Mouse (Mus musculus): Measurements from ENCODE around the gene Brip1. TPM values are rescaled to one million over a fixed set of nuclear protein-coding genes. Genes with fewer than 3 reads are reported as not detected.
A peak's percentile ranks its signal among the peaks of the same experiment; 100 is the strongest.
"Not testable (repeated sequence)": the region's sequence is repeated elsewhere in the genome, so short reads cannot be mapped to it uniquely, and the experiment has no call there.

Gene Brip1
- polyA plus RNA-seq, 1 experiment from 2014 or later: 14.8 TPM

DNA sequence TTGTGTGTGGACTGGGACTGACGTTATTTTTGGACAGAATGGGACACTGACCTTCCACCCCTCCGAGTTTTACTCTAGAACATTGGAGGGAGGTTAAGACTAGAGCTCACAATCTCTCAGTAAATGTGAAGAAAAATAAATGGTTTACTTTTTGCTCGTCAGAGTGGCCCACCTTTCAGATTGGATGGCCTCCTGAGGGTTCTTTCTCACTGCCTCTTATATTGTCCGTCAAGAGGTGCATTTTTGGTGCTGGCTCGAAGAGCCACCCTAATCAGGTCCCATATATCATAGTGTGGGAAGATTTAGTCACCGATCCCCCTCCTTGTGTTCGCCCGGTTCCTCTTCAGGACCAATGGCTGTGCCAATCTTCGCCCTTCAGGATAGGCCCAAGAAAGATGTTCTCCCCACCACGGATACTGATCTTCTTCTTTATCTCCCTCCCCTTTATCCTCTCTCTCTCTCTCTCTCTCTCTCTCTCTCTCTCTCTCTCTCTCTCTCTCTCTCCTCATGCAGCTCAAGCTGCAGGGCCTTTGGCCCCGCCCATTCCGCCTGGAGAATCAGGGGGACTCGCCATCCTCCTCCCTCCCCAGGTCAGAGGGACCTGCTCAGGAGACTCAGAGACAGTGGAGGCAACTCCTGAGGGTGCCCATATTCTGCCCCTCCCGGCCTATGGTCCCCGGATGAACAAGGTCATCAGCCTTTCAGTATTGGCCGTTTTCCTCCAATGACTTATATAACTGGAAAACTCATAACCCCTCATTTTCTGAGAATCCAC, 1.1 kb upstream of the Brip1 start:
- no peaks in the 10 kb centered on the region for H3K27me3 ChIP-seq (ENCODE audit: control insufficient read depth, insufficient read depth, low read length)
- peak overlapping the region; percentile 68 for H3K4me2 ChIP-seq (replicated peaks; ENCODE audit: low read depth, low read length)
- H3K27ac ChIP-seq (ENCODE audit: low read depth, low read length): peak overlapping the region; percentile 85
- H3K9me3 ChIP-seq (ENCODE audit: control insufficient read depth, low read length): peaks cover 9% of the 10 kb centered on the region
- H3K4me3 ChIP-seq (ENCODE audit: low read length): peak overlapping the region; percentile 86
- H3K9ac ChIP-seq (ENCODE audit: low read depth, low read length): peak overlapping the region; percentile 90
- 44% methylated on average over 16 of the region's 16 CpGs for WGBS
- 0 out of 2 replicates have a peak, but pooled peaks cover 7% of the 10 kb centered on the region for H3K4me1 ChIP-seq (ENCODE audit: control insufficient read depth, insufficient read depth, low read length)
- H3K36me3 ChIP-seq (ENCODE audit: control insufficient read depth, insufficient read depth, low read length): peaks cover 38% of the 10 kb centered on the region
- no peak for ATAC-seq (ENCODE audit: low FRiP score, low TSS enrichment)

GRCm38 (mm10) chr11:86200460-86201021, 452 bp downstream of the Brip1 start:
- Histone ChIP-seq H3K9me3 (ENCODE audit: control insufficient read depth, low read length) (peaks cover 9% of the 10 kb centered on the region), H3K4me2 (replicated peaks; ENCODE audit: low read depth, low read length) (peak overlapping the region; percentile 63), H3K9ac (ENCODE audit: low read depth, low read length) (peak overlapping the region; percentile 79), H3K4me1 (ENCODE audit: control insufficient read depth, insufficient read depth, low read length) (0 out of 2 replicates have a peak, but pooled peaks cover 7% of the 10 kb centered on the region), H3K36me3 (ENCODE audit: control insufficient read depth, insufficient read depth, low read length) (peaks cover 30% of the 10 kb centered on the region), H3K27ac (ENCODE audit: low read depth, low read length) (peak overlapping the region; percentile 89), H3K4me3 (ENCODE audit: low read length) (peak overlapping the region; percentile 86), H3K27me3 (ENCODE audit: control insufficient read depth, insufficient read depth, low read length) (no peaks in the 10 kb centered on the region)
- under 1% methylated on average over 15 of the region's 21 CpGs for WGBS
- ATAC-seq (ENCODE audit: low FRiP score, low TSS enrichment): peak; percentile 72

DNA sequence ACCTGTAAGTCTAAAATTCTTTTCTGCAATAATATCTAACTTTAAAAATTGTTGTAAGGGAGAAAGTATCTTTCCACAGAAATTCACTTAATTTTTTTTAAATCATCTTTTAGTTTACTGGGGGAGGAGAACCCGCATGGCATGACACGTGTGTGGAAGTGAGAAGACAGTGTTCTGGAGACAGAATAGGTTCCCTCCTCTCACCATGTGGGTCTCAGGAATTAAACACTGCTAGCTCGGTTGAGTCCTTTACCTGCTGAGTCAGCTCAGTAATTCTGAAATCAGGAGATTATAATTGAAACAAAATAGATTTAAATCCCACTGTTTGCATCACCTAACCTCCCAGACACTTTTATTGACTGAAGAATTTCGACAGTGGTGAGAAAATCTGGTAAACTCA, 1.3 kb downstream of the Brip1 start:
- ATAC-seq (ENCODE audit: low FRiP score, low TSS enrichment): no peak
- 0 out of 2 replicates have a peak, but pooled peaks cover 7% of the 10 kb centered on the region for H3K4me1 ChIP-seq (ENCODE audit: control insufficient read depth, insufficient read depth, low read length)
- peak overlapping the region; percentile 63 for H3K4me2 ChIP-seq (replicated peaks; ENCODE audit: low read depth, low read length)
- no peaks in the 10 kb centered on the region for H3K27me3 ChIP-seq (ENCODE audit: control insufficient read depth, insufficient read depth, low read length)
- H3K27ac ChIP-seq (ENCODE audit: low read depth, low read length): no peak overlapping the region
- H3K9ac ChIP-seq (ENCODE audit: low read depth, low read length): peak overlapping the region; percentile 79; the same call in 1 of the 2 replicates
- H3K4me3 ChIP-seq (ENCODE audit: low read length): peak overlapping the region; percentile 86
- WGBS: 51% methylated on average over 4 of the region's 4 CpGs
- H3K36me3 ChIP-seq (ENCODE audit: control insufficient read depth, insufficient read depth, low read length): peaks cover 25% of the 10 kb centered on the region
- H3K9me3 ChIP-seq (ENCODE audit: control insufficient read depth, low read length): peaks cover 8% of the 10 kb centered on the region

- H3K9ac ChIP-seq (ENCODE audit: low read depth, low read length); H3K27me3 ChIP-seq (ENCODE audit: control insufficient read depth, insufficient read depth, low read length); H3K9me3 ChIP-seq (ENCODE audit: control insufficient read depth, low read length); H3K4me1 ChIP-seq (ENCODE audit: control insufficient read depth, insufficient read depth, low read length); H3K27ac ChIP-seq (ENCODE audit: low read depth, low read length); H3K36me3 ChIP-seq (ENCODE audit: control insufficient read depth, insufficient read depth, low read length); H3K4me2 ChIP-seq (replicated peaks; ENCODE audit: low read depth, low read length); ATAC-seq (ENCODE audit: low FRiP score, low TSS enrichment); H3K4me3 ChIP-seq (ENCODE audit: low read length): not testable (repeated sequence)
- WGBS: 92% methylated on average over 7 of the region's 7 CpGs
Measured at GRCm38 (mm10) chr11:86185224-86185623, 15.8 kb downstream of the Brip1 start.

DNA sequence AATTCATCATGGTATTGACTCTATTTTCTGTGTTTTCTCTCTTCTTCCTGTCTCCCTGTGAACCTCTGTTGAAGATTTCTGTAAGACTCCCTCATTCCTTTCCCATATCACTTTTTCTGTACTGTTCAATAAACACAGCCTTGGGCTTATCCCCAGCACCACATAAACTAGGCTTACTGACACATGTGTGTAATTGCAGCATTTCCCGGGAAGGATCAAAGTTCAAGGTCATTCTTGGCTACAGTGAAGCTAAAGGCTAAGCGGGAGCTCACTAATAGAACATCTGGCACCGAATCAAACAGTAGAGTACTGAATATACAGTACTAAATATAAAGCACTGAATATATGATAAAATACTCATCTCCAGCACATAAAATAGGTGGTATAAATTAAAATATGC, 25.2 kb downstream of the Brip1 start:
- Histone ChIP-seq H3K4me2 (replicated peaks; ENCODE audit: low read depth, low read length) (no peak overlapping the region), H3K36me3 (ENCODE audit: control insufficient read depth, insufficient read depth, low read length) (no peaks in the 10 kb centered on the region), H3K4me1 (ENCODE audit: control insufficient read depth, insufficient read depth, low read length) (no peaks in the 10 kb centered on the region), H3K4me3 (ENCODE audit: low read length) (no peak overlapping the region), H3K9me3 (ENCODE audit: control insufficient read depth, low read length) (no peaks in the 10 kb centered on the region), H3K27ac (ENCODE audit: low read depth, low read length) (no peak overlapping the region), H3K27me3 (ENCODE audit: control insufficient read depth, insufficient read depth, low read length) (no peaks in the 10 kb centered on the region), H3K9ac (ENCODE audit: low read depth, low read length) (no peak overlapping the region)
- ATAC-seq (ENCODE audit: low FRiP score, low TSS enrichment): no peak
- WGBS: 69% methylated on average over 3 of the region's 3 CpGs

DNA sequence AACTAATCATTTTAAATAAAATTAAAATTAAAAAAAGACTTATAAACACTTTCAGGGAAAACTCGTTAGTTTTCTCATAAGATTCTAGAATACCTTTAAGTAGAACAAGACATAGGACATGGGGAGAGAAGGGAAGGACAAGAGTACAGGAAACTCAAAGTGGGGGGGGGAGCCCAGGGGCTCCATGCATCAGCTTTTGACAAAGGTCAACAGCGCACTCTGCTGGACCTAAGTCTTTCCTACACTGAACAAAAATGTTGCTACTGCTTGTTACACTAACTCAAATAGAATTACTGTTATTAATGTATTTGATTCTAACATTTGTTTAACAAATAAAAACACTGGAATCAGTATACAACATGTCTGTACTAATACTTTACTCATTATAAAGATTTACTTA, 26.8 kb downstream of the Brip1 start:
- Histone ChIP-seq H3K4me3 (ENCODE audit: low read length) (no peak overlapping the region), H3K27me3 (ENCODE audit: control insufficient read depth, insufficient read depth, low read length) (no peaks in the 10 kb centered on the region), H3K4me1 (ENCODE audit: control insufficient read depth, insufficient read depth, low read length) (no peaks in the 10 kb centered on the region), H3K4me2 (replicated peaks; ENCODE audit: low read depth, low read length) (no peak overlapping the region), H3K27ac (ENCODE audit: low read depth, low read length) (no peak overlapping the region), H3K36me3 (ENCODE audit: control insufficient read depth, insufficient read depth, low read length) (no peaks in the 10 kb centered on the region), H3K9ac (ENCODE audit: low read depth, low read length) (no peak overlapping the region), H3K9me3 (ENCODE audit: control insufficient read depth, low read length) (no peaks in the 10 kb centered on the region)
- no peak for ATAC-seq (ENCODE audit: low FRiP score, low TSS enrichment)
- 56% methylated on average over 2 of the region's 2 CpGs for WGBS

GRCm38 (mm10) chr11:86170743-86171142, 30.2 kb downstream of the Brip1 start:
- Histone ChIP-seq H3K36me3 (ENCODE audit: control insufficient read depth, insufficient read depth, low read length) (no peaks in the 10 kb centered on the region), H3K4me1 (ENCODE audit: control insufficient read depth, insufficient read depth, low read length) (no peaks in the 10 kb centered on the region), H3K4me2 (replicated peaks; ENCODE audit: low read depth, low read length) (no peak overlapping the region), H3K27me3 (ENCODE audit: control insufficient read depth, insufficient read depth, low read length) (no peaks in the 10 kb centered on the region), H3K4me3 (ENCODE audit: low read length) (no peak overlapping the region), H3K27ac (ENCODE audit: low read depth, low read length) (no peak overlapping the region), H3K9me3 (ENCODE audit: control insufficient read depth, low read length) (no peaks in the 10 kb centered on the region), H3K9ac (ENCODE audit: low read depth, low read length) (no peak overlapping the region)
- 92% methylated on average over 2 of the region's 2 CpGs for WGBS
- ATAC-seq (ENCODE audit: low FRiP score, low TSS enrichment): no peak

GRCm38 (mm10) chr11:86160251-86160650, 40.7 kb downstream of the Brip1 start:
- no peak overlapping the region for H3K9ac ChIP-seq (ENCODE audit: low read depth, low read length)
- ATAC-seq (ENCODE audit: low FRiP score, low TSS enrichment): no peak
- no peaks in the 10 kb centered on the region; the same call in 1 of the 2 replicates for H3K36me3 ChIP-seq (ENCODE audit: control insufficient read depth, insufficient read depth, low read length)
- no peaks in the 10 kb centered on the region for H3K9me3 ChIP-seq (ENCODE audit: control insufficient read depth, low read length)
- H3K4me2 ChIP-seq (replicated peaks; ENCODE audit: low read depth, low read length): no peak overlapping the region
- H3K4me3 ChIP-seq (ENCODE audit: low read length): no peak overlapping the region
- no peaks in the 10 kb centered on the region for H3K27me3 ChIP-seq (ENCODE audit: control insufficient read depth, insufficient read depth, low read length)
- WGBS: 56% methylated on average over 2 of the region's 2 CpGs
- H3K4me1 ChIP-seq (ENCODE audit: control insufficient read depth, insufficient read depth, low read length): no peaks in the 10 kb centered on the region
- no peak overlapping the region for H3K27ac ChIP-seq (ENCODE audit: low read depth, low read length)

DNA sequence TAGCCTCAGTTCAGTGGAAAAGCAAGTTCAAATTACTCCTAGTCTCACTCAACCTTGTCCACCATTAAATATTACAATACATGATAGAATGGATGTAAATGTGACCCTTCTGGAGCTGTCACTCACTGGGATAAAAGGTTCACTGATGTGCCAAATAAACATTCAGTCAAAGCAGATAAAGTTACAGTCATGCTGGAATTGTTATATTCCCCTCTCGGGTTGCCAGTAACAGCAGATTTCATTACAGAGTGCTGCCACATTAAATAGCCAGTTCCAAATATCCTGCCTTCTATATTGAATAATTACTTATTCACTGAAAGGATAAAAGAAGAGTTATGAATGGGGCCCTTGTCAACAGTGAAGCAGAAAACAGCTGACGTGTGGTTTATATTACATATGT, 42.0 kb downstream of the Brip1 start:
- Histone ChIP-seq H3K9me3 (ENCODE audit: control insufficient read depth, low read length) (no peaks in the 10 kb centered on the region), H3K4me1 (ENCODE audit: control insufficient read depth, insufficient read depth, low read length) (no peaks in the 10 kb centered on the region), H3K36me3 (ENCODE audit: control insufficient read depth, insufficient read depth, low read length) (no peaks in the 10 kb centered on the region; the same call in 1 of the 2 replicates), H3K27ac (ENCODE audit: low read depth, low read length) (no peak overlapping the region), H3K27me3 (ENCODE audit: control insufficient read depth, insufficient read depth, low read length) (no peaks in the 10 kb centered on the region), H3K4me3 (ENCODE audit: low read length) (no peak overlapping the region), H3K9ac (ENCODE audit: low read depth, low read length) (no peak overlapping the region), H3K4me2 (replicated peaks; ENCODE audit: low read depth, low read length) (no peak overlapping the region)
- ATAC-seq (ENCODE audit: low FRiP score, low TSS enrichment): no peak
- WGBS: 54% methylated on average over 2 of the region's 2 CpGs

Data from kidney, embryonic 14.5 days (tissue).